Mouse (Mus musculus): ENCODE measurements around the gene Unc45a. TPM values are rescaled to one million over a fixed set of nuclear protein-coding genes. Genes with fewer than 3 reads are reported as not detected.
A peak's percentile ranks its signal among the peaks of the same experiment; 100 is the strongest.

The Unc45a gene
- 43.5 and 45.5 TPM in 2 replicates for polyA plus RNA-seq (2016; fragmentation: Nextera tagmentation; extraction: Ambion mirVana)

DNA sequence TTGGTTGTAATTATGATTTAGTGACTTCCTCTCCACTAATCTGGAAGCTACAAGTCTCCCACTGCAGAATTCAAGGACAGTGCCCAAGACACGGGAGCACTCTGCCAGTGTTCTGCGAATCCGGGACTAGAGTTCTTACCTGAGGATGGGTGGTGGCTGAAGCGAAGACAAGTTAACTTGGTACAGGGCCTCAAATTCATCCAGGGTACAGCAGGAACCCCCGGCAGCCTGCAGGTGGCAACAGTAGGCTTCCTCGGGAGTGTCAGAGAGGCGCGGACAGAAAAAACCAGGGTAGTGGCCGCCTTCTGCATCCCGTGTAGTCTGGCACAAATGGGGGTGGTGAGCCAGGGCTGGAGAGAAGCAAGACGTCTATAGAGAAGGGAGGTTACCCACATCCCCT, at the start of gene Unc45a:
Gene Unc45a (minus strand): TSS at position 213 of the 400 bp plus-strand sequence.
- Histone ChIP-seq H3K4me3 (replicated peaks) (peak within 1 kb of the TSS; percentile 67), H3K27ac (peak within 1 kb of the TSS; percentile 89), H3K9ac (peak within 1 kb of the TSS; percentile 77), H3K4me1 (peaks cover 50% of the 10 kb centered on the region), H3K4me2 (peak within 1 kb of the TSS; percentile 90), H3K9me3 (no peaks in the 10 kb centered on the region), H3K27me3 (no peaks in the 10 kb centered on the region), H3K36me3 (replicated peaks) (peaks cover 26% of the 10 kb centered on the region)
- peak; percentile 34 for ATAC-seq (ENCODE audit: low FRiP score)
- WGBS, result 1% methylated on average over 11 of the region's 11 CpGs

GRCm38 (mm10) chr7:80387633-80388543, 47.1 kb upstream of the Unc45a start, which contains the start of gene Fes:
Gene Fes, minus strand, starts transcription at chr7:80387946.
- Histone ChIP-seq H3K4me2 (peak within 1 kb of the TSS; percentile 38), H3K27ac (0 out of 2 replicates have a peak within 1 kb of the TSS, but pooled peaks have one; percentile 2), H3K36me3 (replicated peaks) (peaks cover 27% of the 10 kb centered on the region), H3K9ac (peak within 1 kb of the TSS; percentile 36), H3K4me1 (peaks cover 23% of the 10 kb centered on the region), H3K9me3 (no peaks in the 10 kb centered on the region), H3K4me3 (replicated peaks) (peak within 1 kb of the TSS; percentile 12), H3K27me3 (peaks cover 26% of the 10 kb centered on the region)
- 11% methylated on average over 33 of the region's 33 CpGs for WGBS
- ATAC-seq (ENCODE audit: low FRiP score), result no peak

DNA sequence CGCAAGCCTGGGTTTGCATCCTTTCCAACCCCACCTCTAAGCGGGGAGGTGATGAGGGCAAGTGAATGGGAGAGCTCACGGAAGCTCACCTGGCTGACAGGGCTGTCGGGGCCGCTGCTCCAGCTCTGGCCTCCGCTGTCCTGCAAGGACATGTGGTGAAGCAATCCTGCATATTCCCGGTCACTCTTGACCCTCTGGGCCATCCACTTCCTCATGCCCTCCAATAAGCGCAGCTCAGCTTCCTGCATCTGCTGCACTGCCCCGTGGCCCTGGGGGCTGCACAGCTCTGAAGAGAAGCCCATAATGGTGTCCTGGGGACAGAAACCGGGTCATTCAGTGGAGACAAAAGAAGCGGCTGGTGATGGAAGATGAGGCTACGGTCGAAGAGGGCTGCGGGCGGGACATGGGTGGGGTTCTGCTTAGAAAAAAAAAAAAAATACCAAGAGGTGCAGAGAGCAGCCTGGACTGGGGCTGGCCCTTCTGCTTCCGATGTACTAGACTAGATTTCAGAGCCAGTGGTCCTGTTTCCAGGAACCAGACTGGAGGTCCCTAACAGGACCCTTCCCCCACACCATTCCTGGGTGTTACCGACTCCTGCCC, 46.3 kb upstream of the Unc45a start:
- peaks cover 20% of the 10 kb centered on the region for H3K36me3 ChIP-seq (replicated peaks)
- 26% methylated on average over 17 of the region's 17 CpGs for WGBS
- no peak overlapping the region for H3K27ac ChIP-seq
- H3K27me3 ChIP-seq, result peaks cover 34% of the 10 kb centered on the region
- no peaks in the 10 kb centered on the region for H3K9me3 ChIP-seq
- ATAC-seq (ENCODE audit: low FRiP score), result no peak
- H3K4me3 ChIP-seq (replicated peaks), result peak overlapping the region; percentile 12; the same call in 1 of the 2 replicates
- peak overlapping the region; percentile 38 for H3K4me2 ChIP-seq
- peaks cover 23% of the 10 kb centered on the region for H3K4me1 ChIP-seq
- H3K9ac ChIP-seq, result peak overlapping the region; percentile 36; the same call in 1 of the 2 replicates

DNA sequence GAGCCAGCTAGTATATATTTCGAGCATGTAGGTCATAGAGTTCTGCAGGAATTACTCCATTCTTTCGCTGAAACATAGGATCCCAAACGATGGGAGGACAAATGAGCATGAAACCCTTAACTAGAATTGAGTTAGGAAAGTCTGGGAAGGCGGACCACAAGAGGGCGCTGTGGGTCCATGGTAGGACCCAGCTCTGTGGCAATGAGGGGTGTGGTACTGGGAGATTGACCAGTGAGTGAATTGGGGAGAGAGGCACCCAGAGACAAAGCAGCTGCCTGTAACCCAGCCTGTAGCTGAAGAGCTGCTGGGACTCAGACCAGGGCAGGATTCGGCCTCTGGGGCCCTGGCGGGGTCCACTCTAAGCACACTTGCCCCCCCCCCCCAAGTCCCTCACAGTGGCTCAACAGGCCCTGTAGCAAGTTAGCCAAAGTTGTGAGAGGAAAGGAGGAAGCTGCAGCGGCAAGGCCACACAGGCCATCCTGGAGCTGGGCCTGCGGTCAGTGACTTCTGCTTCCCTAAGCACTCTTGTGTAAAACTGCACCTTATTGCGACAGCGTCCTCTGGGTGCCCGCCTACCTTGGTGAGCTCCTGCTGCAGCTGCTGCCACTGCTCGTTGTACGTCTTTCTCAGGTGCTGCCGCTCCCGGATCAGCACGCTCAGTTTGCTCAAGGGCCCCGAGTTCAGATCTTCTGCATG, 45.6 kb upstream of the Unc45a start:
- Histone ChIP-seq H3K36me3 (replicated peaks) (peaks cover 12% of the 10 kb centered on the region), H3K4me2 (peak overlapping the region; percentile 38), H3K27ac (no peak overlapping the region), H3K4me3 (replicated peaks) (no peak overlapping the region), H3K9ac (no peak overlapping the region), H3K4me1 (peaks cover 23% of the 10 kb centered on the region), H3K9me3 (no peaks in the 10 kb centered on the region), H3K27me3 (peaks cover 41% of the 10 kb centered on the region)
- peak; percentile 70 for ATAC-seq (ENCODE audit: low FRiP score)
- WGBS, result 37% methylated on average over 18 of the region's 18 CpGs

- no peak for ATAC-seq (ENCODE audit: low FRiP score)
- H3K9ac ChIP-seq, result no peak overlapping the region
- WGBS, result 72% methylated on average over 11 of the region's 11 CpGs
- no peak overlapping the region for H3K4me3 ChIP-seq (replicated peaks)
- no peak overlapping the region for H3K27ac ChIP-seq
- no peaks in the 10 kb centered on the region for H3K36me3 ChIP-seq (replicated peaks)
- peaks cover 16% of the 10 kb centered on the region for H3K4me1 ChIP-seq
- H3K9me3 ChIP-seq, result no peaks in the 10 kb centered on the region
- peaks cover 37% of the 10 kb centered on the region for H3K27me3 ChIP-seq
- no peak overlapping the region for H3K4me2 ChIP-seq
Observed at GRCm38 (mm10) chr7:80382919-80383318, 42.1 kb upstream of the Unc45a start.

GRCm38 (mm10) chr7:80379531-80379930, 38.7 kb upstream of the Unc45a start:
- 66% methylated on average over 13 of the region's 13 CpGs for WGBS
- H3K4me3 ChIP-seq (replicated peaks), result no peak overlapping the region
- no peak for ATAC-seq (ENCODE audit: low FRiP score)

DNA sequence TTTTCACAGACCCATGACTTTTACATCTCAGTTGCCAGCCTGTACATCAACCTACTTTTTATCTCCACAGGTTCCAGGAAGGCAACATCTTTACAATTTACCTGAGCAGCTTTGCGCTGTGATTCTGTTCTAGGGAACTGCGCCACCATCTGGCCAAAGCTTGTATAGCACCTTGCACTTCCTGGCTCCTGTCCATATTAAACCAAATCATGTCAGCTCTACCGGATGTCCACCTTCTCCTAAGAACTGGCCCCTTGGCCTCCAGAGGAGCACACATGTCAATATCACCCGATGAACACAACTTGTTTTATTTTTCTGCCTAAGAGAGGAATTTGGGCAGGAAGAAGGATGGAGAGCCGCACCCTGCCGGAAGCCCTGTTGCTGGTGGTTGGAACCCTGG, 36.7 kb upstream of the Unc45a start:
- Histone ChIP-seq H3K36me3 (replicated peaks) (no peaks in the 10 kb centered on the region), H3K4me1 (peaks cover 4% of the 10 kb centered on the region; the same call in 1 of the 2 replicates), H3K9ac (no peak overlapping the region), H3K27me3 (peaks cover 15% of the 10 kb centered on the region), H3K9me3 (no peaks in the 10 kb centered on the region), H3K4me2 (no peak overlapping the region), H3K4me3 (replicated peaks) (no peak overlapping the region), H3K27ac (no peak overlapping the region)
- ATAC-seq (ENCODE audit: low FRiP score), result no peak
- WGBS, result 40% methylated on average over 6 of the region's 6 CpGs

More at GRCm38 (mm10) chr7:80379531-80379930, 38.7 kb upstream of the Unc45a start:
- Histone ChIP-seq H3K4me1 (peaks cover 4% of the 10 kb centered on the region; the same call in 1 of the 2 replicates), H3K9me3 (no peaks in the 10 kb centered on the region), H3K9ac (no peak overlapping the region), H3K36me3 (replicated peaks) (no peaks in the 10 kb centered on the region), H3K27me3 (peaks cover 21% of the 10 kb centered on the region), H3K4me2 (no peak overlapping the region), H3K27ac (no peak overlapping the region)

DNA sequence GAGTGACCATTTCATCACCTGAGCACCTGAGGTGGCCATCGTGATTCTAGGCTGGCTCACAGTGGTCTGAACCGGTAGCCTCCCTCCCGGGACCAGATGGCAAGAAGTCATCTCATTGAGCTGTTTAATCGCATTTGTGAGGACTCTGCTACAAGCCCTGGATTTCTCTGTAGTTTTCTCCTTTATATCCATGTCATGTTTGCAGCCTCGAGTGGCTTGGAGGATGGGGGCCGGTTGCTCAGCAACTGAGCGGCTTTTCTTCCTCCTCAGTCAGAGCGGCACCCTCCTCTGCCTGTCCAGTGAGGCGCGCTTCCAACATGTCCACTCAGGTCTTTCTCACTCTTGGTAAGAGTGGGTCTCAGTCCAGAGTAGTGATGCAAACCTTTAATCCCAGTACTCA, 35.4 kb upstream of the Unc45a start:
- Histone ChIP-seq H3K27ac (no peak overlapping the region), H3K4me3 (replicated peaks) (no peak overlapping the region), H3K27me3 (peaks cover 3% of the 10 kb centered on the region; the same call in 1 of the 2 replicates), H3K4me1 (peaks cover 4% of the 10 kb centered on the region; the same call in 1 of the 2 replicates), H3K36me3 (replicated peaks) (no peaks in the 10 kb centered on the region), H3K9me3 (no peaks in the 10 kb centered on the region), H3K9ac (no peak overlapping the region), H3K4me2 (no peak overlapping the region)
- ATAC-seq (ENCODE audit: low FRiP score), result no peak
- 73% methylated on average over 10 of the region's 10 CpGs for WGBS

GRCm38 (mm10) chr7:80375376-80376039, 34.7 kb upstream of the Unc45a start:
- 87% methylated on average over 9 of the region's 9 CpGs for WGBS
- ATAC-seq (ENCODE audit: low FRiP score), result no peak
- H3K27me3 ChIP-seq, result peaks cover 3% of the 10 kb centered on the region; the same call in 1 of the 2 replicates
- no peak overlapping the region for H3K4me3 ChIP-seq (replicated peaks)
- no peaks in the 10 kb centered on the region for H3K36me3 ChIP-seq (replicated peaks)
- no peak overlapping the region for H3K27ac ChIP-seq
- H3K9me3 ChIP-seq, result no peaks in the 10 kb centered on the region
- no peak overlapping the region for H3K4me2 ChIP-seq
- H3K4me1 ChIP-seq, result peaks cover 4% of the 10 kb centered on the region
- no peak overlapping the region for H3K9ac ChIP-seq

DNA sequence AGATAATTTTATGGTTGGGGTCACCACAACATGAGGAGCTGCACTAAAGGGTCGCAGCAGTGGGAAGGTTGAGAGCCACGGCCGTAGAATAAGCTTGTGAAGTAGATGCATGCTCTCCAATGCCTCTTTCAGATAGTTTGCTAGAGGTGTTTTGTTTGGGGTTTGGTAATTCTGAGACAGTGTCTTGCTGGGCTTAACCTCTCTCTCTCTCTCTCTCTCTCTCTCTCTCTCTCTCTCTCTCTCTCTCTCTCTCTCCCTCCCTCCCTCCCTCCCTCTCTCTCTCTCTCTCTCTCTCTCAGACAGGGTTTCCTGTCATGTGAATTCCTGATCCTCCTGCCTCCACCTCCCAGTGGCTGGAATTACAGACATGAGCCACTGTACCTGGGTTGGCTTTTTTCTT, 33.9 kb upstream of the Unc45a start:
- no peak overlapping the region for H3K9ac ChIP-seq
- no peak overlapping the region for H3K4me3 ChIP-seq (replicated peaks)
- no peak overlapping the region for H3K27ac ChIP-seq
- H3K4me2 ChIP-seq, result no peak overlapping the region
- peaks cover 3% of the 10 kb centered on the region; the same call in 1 of the 2 replicates for H3K27me3 ChIP-seq
- no peaks in the 10 kb centered on the region for H3K9me3 ChIP-seq
- peaks cover 12% of the 10 kb centered on the region for H3K4me1 ChIP-seq
- H3K36me3 ChIP-seq (replicated peaks), result no peaks in the 10 kb centered on the region
- no peak for ATAC-seq (ENCODE audit: low FRiP score)
- WGBS, result 91% methylated on average over 3 of the region's 3 CpGs

GRCm38 (mm10) chr7:80374280-80374679, 33.5 kb upstream of the Unc45a start:
- no peak overlapping the region for H3K4me3 ChIP-seq (replicated peaks)
- H3K9ac ChIP-seq, result no peak overlapping the region
- H3K4me2 ChIP-seq, result no peak overlapping the region
- 63% methylated on average over 3 of the region's 3 CpGs for WGBS
- no peaks in the 10 kb centered on the region for H3K9me3 ChIP-seq
- H3K27ac ChIP-seq, result no peak overlapping the region
- peaks cover 3% of the 10 kb centered on the region; the same call in 1 of the 2 replicates for H3K27me3 ChIP-seq
- H3K36me3 ChIP-seq (replicated peaks), result no peaks in the 10 kb centered on the region
- H3K4me1 ChIP-seq, result peaks cover 17% of the 10 kb centered on the region
- ATAC-seq (ENCODE audit: low FRiP score), result no peak
